Mouse (Mus musculus) heart, embryonic 11.5 days (tissue): ENCODE measurements around the gene Tcaf1. TPM values are rescaled to one million over a fixed set of nuclear protein-coding genes. Genes with fewer than 3 reads are reported as not detected.

ENCODE experiments used
- ATAC-seq: fragments of 200-750 bp; cut with Nextera tagmentation; replicated peaks from 2 replicates; pipeline ENCODE4 v1.8.0; 2017; ENCODE audit warnings: moderate library complexity; ENCODE audit not compliant: insufficient number of reproducible peaks, low FRiP score, low TSS enrichment
- H3K27ac ChIP-seq: fragments of 300-500 bp; sonication (generic); 2 replicates; pipeline ENCODE4 v1.5.1; 2014; ENCODE audit warnings: mild to moderate bottlenecking, low read depth, low read length
- H3K27me3 ChIP-seq: fragments of 300-500 bp; sonication (generic); 2 replicates; pipeline ENCODE4 v1.6.1; 2014; ENCODE audit warnings: mild to moderate bottlenecking, low read length, mixed read lengths; ENCODE audit not compliant: control insufficient read depth, insufficient read depth
- H3K36me3 ChIP-seq: fragments of 300-500 bp; sonication (generic); 2 replicates; pipeline ENCODE4 v1.6.1; 2014; ENCODE audit warnings: mild to moderate bottlenecking, low read length, moderate library complexity, mixed read lengths; ENCODE audit not compliant: control insufficient read depth, insufficient read depth
- H3K4me1 ChIP-seq: fragments of 300-500 bp; sonication (generic); 2 replicates; pipeline ENCODE4 v1.6.1; 2014; ENCODE audit warnings: low read length; ENCODE audit not compliant: control insufficient read depth, insufficient read depth
- H3K4me2 ChIP-seq: fragments of 300-500 bp; sonication (generic); 2 replicates; pipeline ENCODE4 v1.6.1; 2014; ENCODE audit warnings: mild to moderate bottlenecking, moderate library complexity
- H3K4me3 ChIP-seq: fragments of 300-500 bp; sonication (generic); 2 replicates; pipeline ENCODE4 v1.5.1; 2014; ENCODE audit warnings: low read depth, low read length
- H3K9ac ChIP-seq: fragments of 300-500 bp; sonication (generic); 2 replicates; pipeline ENCODE4 v1.6.1; 2014; ENCODE audit warnings: mild to moderate bottlenecking, low read depth, low read length, moderate library complexity
- H3K9me3 ChIP-seq: fragments of 300-500 bp; sonication (generic); replicated peaks from 2 replicates; pipeline ENCODE4 v1.6.1; 2016; ENCODE audit warnings: low read length; ENCODE audit not compliant: control insufficient read depth
- WGBS: fragments of 180-500 bp; shearing (Covaris S2); extraction: QIAGEN DNeasy Blood & Tissue Kit; methylation state at CpG from one replicate; pipeline ENCODE4 v1.1.7; 2014; ENCODE audit not compliant: insufficient replicate concordance; 5-methylcytosine and 5-hydroxymethylcytosine counted together
- polyA plus RNA-seq: library from polyadenylated mRNA; unstranded; fragments of >200 nt; fragmentation: Nextera tagmentation; extraction: Ambion mirVana; gene quantifications from 2 replicates; pipeline ENCODE4 v1.2.1, GENCODE M21; 2014

Tcaf1 gene
- polyA plus RNA-seq = 56.2 and 61.3 TPM in 2 replicates

DNA sequence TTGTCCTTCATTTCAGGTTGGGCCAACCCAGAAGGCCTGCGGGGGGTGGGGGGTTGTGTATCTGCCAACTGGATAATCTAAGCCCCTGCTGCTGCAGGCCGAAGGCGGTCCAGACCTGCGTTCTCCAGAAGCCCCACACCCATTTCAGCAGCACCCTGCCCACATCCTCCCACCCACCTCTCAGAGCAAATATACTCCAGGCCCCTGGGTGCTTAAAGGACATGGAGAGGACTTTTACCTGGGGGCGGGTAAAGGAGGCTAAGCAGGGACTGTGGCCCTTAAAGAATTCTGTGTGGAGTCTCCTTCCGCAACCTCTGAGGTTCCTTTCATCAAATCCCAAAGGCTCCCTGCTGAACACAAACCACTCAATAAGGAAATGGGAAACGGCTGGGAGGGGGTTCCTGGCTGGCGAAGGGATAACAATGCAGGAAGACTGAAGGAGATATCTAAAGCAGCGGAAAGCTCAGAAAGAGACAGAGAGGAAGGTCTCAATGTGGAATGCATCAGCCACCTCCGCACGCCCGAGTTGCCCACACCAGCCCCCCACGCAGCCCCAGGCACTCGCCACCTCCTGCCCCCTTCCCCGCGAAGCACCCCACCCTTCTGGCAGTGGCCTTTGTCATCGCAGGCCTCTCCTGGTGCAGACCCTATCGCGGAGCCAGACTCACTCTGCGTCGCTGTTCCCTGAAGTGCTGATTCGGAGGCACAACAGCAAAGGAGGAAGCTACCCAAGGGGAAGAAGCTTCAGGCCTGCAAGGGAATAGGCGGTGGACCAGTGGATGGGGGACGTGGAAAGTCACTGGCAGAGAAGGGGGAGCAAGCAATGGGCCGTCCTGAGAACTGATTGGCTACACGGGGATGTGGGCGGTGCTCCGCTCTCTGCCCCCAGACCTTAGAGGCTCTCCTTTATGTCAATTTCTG lies at the start of gene Tcaf1:
Gene Tcaf1, minus strand, starts transcription at position 798 of the 921 bp plus-strand sequence.
- H3K4me3 ChIP-seq = peak within 1 kb of the TSS; percentile 65
- H3K4me1 ChIP-seq = no peaks in the 10 kb centered on the region
- WGBS = 1% methylated on average over 28 of the region's 28 CpGs
- peak within 1 kb of the TSS; percentile 80 for H3K9ac ChIP-seq
- H3K27ac ChIP-seq = peak within 1 kb of the TSS; percentile 73
- no peaks in the 10 kb centered on the region for H3K9me3 ChIP-seq
- peak; percentile 96 for ATAC-seq
- H3K27me3 ChIP-seq = no peaks in the 10 kb centered on the region
- H3K4me2 ChIP-seq = peak within 1 kb of the TSS; percentile 82
- H3K36me3 ChIP-seq = no peaks in the 10 kb centered on the region

DNA sequence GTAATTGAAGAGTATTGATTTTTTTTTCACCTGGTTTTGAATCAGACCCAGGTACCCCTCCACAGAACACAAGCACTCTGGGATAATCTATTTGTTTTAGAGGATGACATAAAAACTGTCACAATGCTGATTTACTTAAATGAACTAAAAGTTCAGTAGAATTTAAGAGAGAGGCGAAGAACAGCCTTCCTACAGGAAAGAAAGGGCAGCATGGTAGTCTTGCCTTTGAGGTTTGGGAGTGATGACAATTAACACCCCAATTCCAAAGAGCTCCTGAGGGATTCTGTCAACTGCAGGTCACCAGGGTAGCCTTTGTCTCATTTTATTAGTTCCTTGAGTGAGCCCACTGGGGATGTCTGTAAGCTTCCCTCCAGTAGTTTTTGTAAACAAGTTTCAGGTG lies 46.2 kb upstream of the Tcaf1 start, which contains the start of gene Olfr38:
Gene Olfr38, plus strand, starts transcription at position 301 of the 400 bp plus-strand sequence.
- 56% methylated on average over 1 of the region's 1 CpGs for WGBS
- ATAC-seq = no peak
- Histone ChIP-seq H3K27me3 (no peaks in the 10 kb centered on the region), H3K4me1 (no peaks in the 10 kb centered on the region), H3K9ac (no peak within 1 kb of the TSS), H3K9me3 (no peaks in the 10 kb centered on the region), H3K36me3 (no peaks in the 10 kb centered on the region), H3K4me2 (no peak within 1 kb of the TSS), H3K4me3 (no peak within 1 kb of the TSS), H3K27ac (no peak within 1 kb of the TSS)

DNA sequence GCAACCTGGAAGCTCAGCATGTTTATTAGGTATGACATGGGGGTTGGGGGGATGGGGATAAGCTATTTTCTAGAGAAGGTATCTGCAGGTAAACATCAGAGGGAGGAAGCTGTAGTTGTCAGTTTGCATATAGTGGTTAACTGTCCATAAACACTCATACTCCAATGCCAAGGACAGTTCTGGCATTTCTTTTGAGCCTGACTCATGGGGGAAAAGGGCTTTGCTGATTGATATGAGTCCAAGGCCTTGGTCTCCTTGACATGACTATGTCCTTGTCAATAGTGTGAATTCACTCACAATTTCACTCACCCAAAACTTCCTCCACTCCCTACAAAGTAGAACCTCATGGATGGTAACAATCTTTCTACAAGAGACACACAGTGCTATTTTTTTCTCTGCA lies 38.0 kb upstream of the Tcaf1 start:
- Histone ChIP-seq H3K9me3 (no peaks in the 10 kb centered on the region), H3K27ac (no peak overlapping the region), H3K27me3 (no peaks in the 10 kb centered on the region), H3K4me1 (no peaks in the 10 kb centered on the region), H3K36me3 (no peaks in the 10 kb centered on the region), H3K4me2 (no peak overlapping the region), H3K9ac (no peak overlapping the region), H3K4me3 (no peak overlapping the region)
- no peak for ATAC-seq

DNA sequence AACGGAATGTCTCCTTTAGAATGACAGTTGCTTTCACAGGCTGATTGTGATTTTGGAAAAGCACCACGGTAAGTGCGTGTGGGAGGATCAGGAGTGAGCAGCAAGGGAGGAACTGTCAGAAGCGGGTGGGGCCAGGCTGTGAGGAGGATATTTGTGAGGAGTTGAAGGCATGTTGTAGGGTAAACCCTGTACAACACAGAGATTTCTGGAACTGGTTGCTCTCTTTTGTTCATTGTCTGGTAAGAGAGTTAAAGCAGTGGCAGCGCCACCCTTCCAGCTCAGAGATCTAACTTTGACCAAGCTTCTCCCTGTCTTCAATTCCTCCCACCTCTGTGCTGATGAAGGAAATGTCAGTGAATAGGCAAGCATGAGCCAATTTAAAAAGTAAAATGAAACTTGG lies 32.4 kb upstream of the Tcaf1 start:
- H3K4me1 ChIP-seq = no peaks in the 10 kb centered on the region
- H3K27ac ChIP-seq = no peak overlapping the region
- no peak overlapping the region for H3K4me3 ChIP-seq
- no peak for ATAC-seq
- no peaks in the 10 kb centered on the region for H3K9me3 ChIP-seq
- no peak overlapping the region for H3K9ac ChIP-seq
- H3K27me3 ChIP-seq = no peaks in the 10 kb centered on the region
- no peaks in the 10 kb centered on the region for H3K36me3 ChIP-seq
- H3K4me2 ChIP-seq = no peak overlapping the region
- 71% methylated on average over 5 of the region's 5 CpGs for WGBS

DNA sequence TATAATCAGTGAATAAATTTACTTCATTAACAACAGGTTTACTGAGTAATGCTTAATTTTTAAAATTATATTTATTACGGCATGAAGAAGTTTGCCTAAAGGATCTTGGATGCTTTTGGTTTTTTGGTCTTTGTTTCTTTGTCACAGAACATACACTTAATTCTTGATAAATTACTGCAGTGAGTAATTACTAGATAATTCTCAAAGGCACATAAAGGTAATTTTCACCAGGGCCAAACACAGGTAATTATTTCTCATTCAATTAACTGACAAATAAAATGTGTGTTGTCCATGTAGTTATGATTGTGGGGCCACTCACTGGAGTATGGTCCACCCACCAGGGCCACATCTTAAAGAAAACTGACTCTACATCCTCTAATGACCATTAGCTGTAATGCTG lies 29.2 kb upstream of the Tcaf1 start, which contains the start of gene Olfr453:
Gene Olfr453, plus strand, starts transcription at position 301 of the 400 bp plus-strand sequence.
- Histone ChIP-seq H3K4me2 (no peak within 1 kb of the TSS), H3K36me3 (no peaks in the 10 kb centered on the region), H3K27me3 (no peaks in the 10 kb centered on the region), H3K9ac (no peak within 1 kb of the TSS), H3K9me3 (no peaks in the 10 kb centered on the region), H3K4me3 (no peak within 1 kb of the TSS), H3K27ac (no peak within 1 kb of the TSS), H3K4me1 (no peaks in the 10 kb centered on the region)
- no peak for ATAC-seq
- WGBS = 86% methylated on average over 1 of the region's 1 CpGs

DNA sequence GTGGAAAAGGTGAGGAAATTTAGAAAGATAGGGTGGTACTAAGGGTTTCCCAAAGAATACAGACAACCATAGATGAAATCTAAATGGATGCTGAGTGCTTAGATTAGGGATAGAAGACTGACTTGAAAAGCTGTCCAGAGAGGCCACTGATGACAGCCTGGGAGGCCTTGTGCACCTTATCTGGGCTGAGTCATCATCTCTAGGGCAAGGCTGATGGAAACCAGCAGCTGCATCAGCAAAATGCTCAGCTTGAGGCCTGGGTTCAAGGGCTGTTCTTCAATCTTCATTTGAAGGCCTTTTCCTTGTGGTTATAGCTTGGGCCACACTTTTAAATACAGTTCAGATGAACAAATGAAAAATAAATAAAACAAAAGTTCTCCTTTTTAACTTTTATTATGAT lies 8.1 kb upstream of the Tcaf1 start:
- H3K9ac ChIP-seq = no peak overlapping the region
- H3K27me3 ChIP-seq = no peaks in the 10 kb centered on the region
- no peaks in the 10 kb centered on the region for H3K36me3 ChIP-seq
- ATAC-seq = no peak
- no peaks in the 10 kb centered on the region for H3K9me3 ChIP-seq
- no peak overlapping the region for H3K27ac ChIP-seq
- H3K4me2 ChIP-seq = no peak overlapping the region
- no peaks in the 10 kb centered on the region for H3K4me1 ChIP-seq
- no peak overlapping the region for H3K4me3 ChIP-seq

DNA sequence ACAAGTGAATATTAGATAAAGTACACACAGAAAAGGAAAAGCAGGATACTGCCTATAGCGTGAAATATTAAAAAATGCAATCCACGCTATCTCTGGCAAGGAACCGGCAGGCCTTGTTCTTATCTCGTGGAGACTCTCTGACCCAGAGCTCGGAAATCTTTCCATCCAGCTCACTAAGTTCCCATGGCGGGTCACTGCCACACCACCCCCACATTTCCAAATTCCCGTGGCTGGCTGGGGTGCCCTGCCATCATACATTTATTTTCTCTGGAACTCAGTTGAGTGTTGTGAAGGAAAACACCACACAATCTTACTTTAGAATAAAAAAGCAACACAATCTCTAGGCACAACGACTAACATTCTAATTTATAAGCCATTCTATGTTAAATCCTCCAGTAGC lies 4.8 kb upstream of the Tcaf1 start:
- 34% methylated on average over 8 of the region's 8 CpGs for WGBS
- no peaks in the 10 kb centered on the region for H3K36me3 ChIP-seq
- H3K9me3 ChIP-seq = no peaks in the 10 kb centered on the region
- no peak overlapping the region for H3K9ac ChIP-seq
- no peaks in the 10 kb centered on the region for H3K27me3 ChIP-seq
- ATAC-seq = no peak
- H3K27ac ChIP-seq = no peak overlapping the region
- no peaks in the 10 kb centered on the region for H3K4me1 ChIP-seq
- H3K4me3 ChIP-seq = no peak overlapping the region
- no peak overlapping the region for H3K4me2 ChIP-seq

DNA sequence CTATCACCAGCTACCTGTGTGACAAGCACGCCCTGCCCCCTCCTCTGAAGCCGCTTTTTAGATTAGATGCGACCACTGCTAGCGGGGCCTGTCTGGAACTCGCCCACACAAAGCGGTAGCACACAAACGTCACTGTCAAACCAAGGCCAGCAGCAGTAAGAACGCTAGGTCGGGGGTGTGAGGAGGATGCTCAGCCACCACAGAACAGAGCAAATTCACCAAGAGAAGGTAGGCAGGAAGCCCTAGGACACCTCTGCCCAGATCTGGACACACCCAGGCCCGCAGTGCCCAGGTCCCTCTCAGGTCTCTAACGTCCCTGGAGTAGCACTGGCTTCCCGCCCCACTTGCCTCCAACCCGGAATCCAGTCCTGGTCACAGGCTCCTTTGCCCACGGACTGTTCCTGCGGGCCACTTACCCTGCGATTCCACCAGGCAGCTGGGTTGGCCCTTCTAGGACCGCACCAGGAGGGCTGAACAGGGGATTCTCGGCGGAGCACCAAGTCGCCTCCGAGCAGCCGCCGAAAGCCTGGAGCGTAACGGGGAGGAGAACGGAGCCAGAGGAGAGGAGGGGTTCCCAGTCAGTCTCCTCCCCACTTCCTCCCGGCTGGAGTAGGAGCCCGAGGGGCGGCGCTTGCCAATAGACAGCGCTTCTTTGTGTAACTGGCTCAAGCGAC lies 17.2 kb downstream of the Tcaf1 start:
- ATAC-seq = peak; percentile 82
- no peaks in the 10 kb centered on the region for H3K27me3 ChIP-seq
- peak overlapping the region; percentile 80 for H3K4me3 ChIP-seq
- peak overlapping the region; percentile 93 for H3K27ac ChIP-seq
- peak overlapping the region; percentile 84 for H3K9ac ChIP-seq
- H3K9me3 ChIP-seq = no peaks in the 10 kb centered on the region
- peaks cover 1% of the 10 kb centered on the region; the same call in 1 of the 2 replicates for H3K36me3 ChIP-seq
- peak overlapping the region; percentile 90 for H3K4me2 ChIP-seq
- H3K4me1 ChIP-seq = no peaks in the 10 kb centered on the region
- WGBS = under 1% methylated on average over 32 of the region's 32 CpGs
